Mouse (Mus musculus) forebrain, embryonic 16.5 days (tissue): Measurements from ENCODE around the gene Cpsf7. TPM values are rescaled to one million over a fixed set of nuclear protein-coding genes. Genes with fewer than 3 reads are reported as not detected.

Experiments used
- ATAC-seq: fragments of 200-750 bp; cut with Nextera tagmentation; 2 replicates; pipeline ENCODE4 v1.8.0; 2017; ENCODE audit warnings: mild to moderate bottlenecking, moderate library complexity
- H3K27ac ChIP-seq: fragments of 300-500 bp; sonication (generic); 2 replicates; pipeline ENCODE4 v1.5.1; 2014; ENCODE audit warnings: low read length, control low read depth
- H3K27me3 ChIP-seq: fragments of 300-500 bp; sonication (generic); replicated peaks from 2 replicates; pipeline ENCODE4 v1.6.1; 2014; ENCODE audit warnings: low read length; ENCODE audit not compliant: control insufficient read depth, insufficient read depth
- H3K36me3 ChIP-seq: fragments of 300-500 bp; sonication (generic); 2 replicates; pipeline ENCODE4 v1.6.1; 2014; ENCODE audit not compliant: control insufficient read depth, insufficient read depth
- H3K4me1 ChIP-seq: fragments of 300-500 bp; sonication (generic); replicated peaks from 2 replicates; pipeline ENCODE4 v1.6.1; 2014; ENCODE audit warnings: low read length; ENCODE audit not compliant: control insufficient read depth, insufficient read depth
- H3K4me2 ChIP-seq: fragments of 300-500 bp; sonication (generic); 2 replicates; pipeline ENCODE4 v1.6.1; 2014; ENCODE audit warnings: mild to moderate bottlenecking, low read length, control low read depth
- H3K4me3 ChIP-seq: fragments of 300-500 bp; sonication (generic); replicated peaks from 2 replicates; pipeline ENCODE4 v1.5.1; 2014; ENCODE audit warnings: mild to moderate bottlenecking, low read length, control low read depth
- H3K9ac ChIP-seq: fragments of 300-500 bp; sonication (generic); replicated peaks from 2 replicates; pipeline ENCODE4 v1.6.1; 2014; ENCODE audit warnings: low read depth, low read length, control low read depth
- H3K9me3 ChIP-seq: fragments of 300-500 bp; sonication (generic); 2 replicates; pipeline ENCODE4 v1.6.1; 2016; ENCODE audit warnings: low read length; ENCODE audit not compliant: control insufficient read depth
- WGBS: fragments of 180-500 bp; shearing (Covaris S2); extraction: QIAGEN DNeasy Blood & Tissue Kit; methylation state at CpG from one replicate; pipeline ENCODE4 v1.1.7; 2014; 5-methylcytosine and 5-hydroxymethylcytosine counted together
- polyA plus RNA-seq: library from polyadenylated mRNA; unstranded; fragments of >200 nt; fragmentation: Nextera tagmentation; extraction: Ambion mirVana; gene quantifications from 2 replicates; pipeline ENCODE4 v1.2.1, GENCODE M21; 2015

Gene Cpsf7
- polyA plus RNA-seq, 1 experiment from 2014 or later = 59.3 TPM

DNA sequence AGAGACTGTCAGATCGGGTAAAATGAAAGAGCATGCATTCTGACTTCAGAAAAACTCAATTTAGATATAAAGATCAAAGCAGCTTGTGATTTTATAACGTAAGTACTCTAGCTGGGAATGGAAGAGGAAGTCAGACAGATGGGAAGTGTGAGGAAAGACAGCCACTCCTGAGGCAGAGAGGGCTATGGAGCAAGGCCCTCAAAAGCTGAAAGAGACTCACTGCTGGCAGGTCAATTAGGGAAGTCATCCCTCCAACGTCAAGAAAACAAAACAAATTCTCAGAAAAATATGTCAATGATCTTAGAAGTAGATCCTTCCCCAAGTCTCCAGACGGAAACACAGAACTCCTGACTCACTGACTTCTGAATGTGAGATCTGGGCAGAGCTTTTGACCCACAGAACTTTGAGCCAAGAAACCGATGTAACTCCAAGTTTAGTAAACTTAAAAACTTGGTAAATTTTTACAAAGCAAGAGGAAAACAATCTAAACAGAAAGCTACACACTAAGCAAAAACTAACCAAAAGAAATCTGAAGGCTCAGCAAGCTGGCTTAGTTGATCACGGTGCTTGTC, 14.2 kb upstream of the Cpsf7 start:
- no peak overlapping the region for H3K4me2 ChIP-seq
- ATAC-seq = no peak
- no peak overlapping the region for H3K27ac ChIP-seq
- peaks cover 2% of the 10 kb centered on the region for H3K36me3 ChIP-seq
- H3K9me3 ChIP-seq = no peaks in the 10 kb centered on the region
- H3K27me3 ChIP-seq = no peaks in the 10 kb centered on the region
- no peak overlapping the region for H3K4me3 ChIP-seq
- 81% methylated on average over 6 of the region's 6 CpGs for WGBS
- H3K4me1 ChIP-seq = no peaks in the 10 kb centered on the region
- H3K9ac ChIP-seq = no peak overlapping the region

DNA sequence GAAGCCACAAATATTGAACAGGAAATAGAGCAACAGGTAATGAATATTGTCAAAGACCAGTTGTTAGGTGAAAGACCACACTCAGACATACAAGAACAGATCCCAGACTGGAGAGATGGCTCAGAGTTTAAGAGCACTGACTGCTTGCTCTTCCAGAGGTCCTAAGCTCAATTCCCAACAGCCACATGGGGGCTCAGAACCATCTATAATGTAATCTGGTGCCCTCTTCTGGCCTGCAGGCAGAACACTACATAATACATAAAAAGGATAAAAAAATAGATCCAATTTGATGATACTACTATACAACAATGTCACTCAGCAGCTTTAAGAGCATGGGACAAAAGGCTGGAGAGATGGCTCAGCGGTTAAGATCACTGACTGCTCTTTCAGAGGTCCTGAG, 4.7 kb upstream of the Cpsf7 start:
- Histone ChIP-seq H3K4me2 (no peak overlapping the region), H3K27ac (no peak overlapping the region), H3K4me3 (no peak overlapping the region), H3K36me3 (peaks cover 7% of the 10 kb centered on the region), H3K27me3 (no peaks in the 10 kb centered on the region), H3K4me1 (peaks cover 5% of the 10 kb centered on the region), H3K9ac (no peak overlapping the region), H3K9me3 (no peaks in the 10 kb centered on the region)
- no peak for ATAC-seq
- 46% methylated on average over 1 of the region's 1 CpGs for WGBS

DNA sequence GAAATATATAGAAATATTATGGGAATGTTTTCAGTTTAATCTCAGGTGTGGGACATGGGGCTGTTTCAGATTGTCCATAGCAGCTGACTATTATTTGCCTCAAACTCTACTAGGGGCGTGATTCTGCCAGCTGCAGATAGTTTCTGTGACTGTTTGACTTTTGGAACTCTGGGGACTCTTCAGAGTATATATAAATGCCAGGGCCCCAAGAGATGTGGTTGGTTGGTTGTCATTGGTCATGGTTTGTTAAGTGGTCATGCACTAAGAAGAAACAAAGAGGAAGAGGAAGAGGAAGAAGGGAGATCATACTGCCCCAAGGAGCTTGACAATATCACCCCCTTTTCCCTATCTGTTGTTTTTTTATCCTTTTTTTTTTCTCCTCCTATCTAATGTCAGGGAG, 3.1 kb upstream of the Cpsf7 start:
- no peak overlapping the region for H3K9ac ChIP-seq
- peaks cover 13% of the 10 kb centered on the region for H3K4me1 ChIP-seq
- peaks cover under 1% of the 10 kb centered on the region for H3K36me3 ChIP-seq
- WGBS = 72% methylated on average over 1 of the region's 1 CpGs
- H3K4me2 ChIP-seq = no peak overlapping the region
- H3K9me3 ChIP-seq = no peaks in the 10 kb centered on the region
- H3K4me3 ChIP-seq = no peak overlapping the region
- ATAC-seq = no peak
- H3K27me3 ChIP-seq = no peaks in the 10 kb centered on the region
- no peak overlapping the region for H3K27ac ChIP-seq

DNA sequence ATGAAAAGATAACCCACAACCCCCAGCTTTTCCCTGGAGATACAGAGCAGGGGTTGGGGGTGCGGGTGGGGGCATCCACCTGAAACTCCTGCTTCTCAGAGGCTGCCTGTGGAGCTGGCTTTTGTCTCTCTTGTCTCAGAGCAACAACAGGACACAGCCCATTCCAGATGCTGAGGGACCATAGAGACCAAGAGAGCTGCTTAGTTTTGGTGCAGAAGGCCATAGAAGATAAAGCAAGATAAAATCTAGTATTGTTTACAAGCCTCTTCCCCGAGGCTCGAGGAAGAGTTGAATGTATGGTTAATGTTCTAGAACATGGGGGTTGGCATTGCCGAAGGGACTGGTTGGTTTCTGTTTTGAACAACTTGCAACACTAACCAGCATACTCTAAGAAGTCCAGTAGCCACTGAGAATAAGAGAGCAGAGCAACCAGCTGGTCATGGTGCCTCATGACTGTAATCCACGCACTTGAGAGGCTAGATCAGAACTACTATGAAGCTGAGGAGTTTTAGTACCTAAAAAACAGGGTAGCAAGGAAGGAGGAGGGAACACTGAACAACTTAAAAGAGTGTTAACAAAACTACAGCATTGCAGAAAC, 1.5 kb upstream of the Cpsf7 start:
- Histone ChIP-seq H3K36me3 (no peaks in the 10 kb centered on the region), H3K27ac (no peak overlapping the region), H3K9ac (no peak overlapping the region), H3K4me2 (no peak overlapping the region), H3K27me3 (no peaks in the 10 kb centered on the region), H3K4me3 (no peak overlapping the region), H3K9me3 (no peaks in the 10 kb centered on the region), H3K4me1 (peaks cover 17% of the 10 kb centered on the region)
- WGBS = 93% methylated on average over 5 of the region's 5 CpGs
- no peak for ATAC-seq

DNA sequence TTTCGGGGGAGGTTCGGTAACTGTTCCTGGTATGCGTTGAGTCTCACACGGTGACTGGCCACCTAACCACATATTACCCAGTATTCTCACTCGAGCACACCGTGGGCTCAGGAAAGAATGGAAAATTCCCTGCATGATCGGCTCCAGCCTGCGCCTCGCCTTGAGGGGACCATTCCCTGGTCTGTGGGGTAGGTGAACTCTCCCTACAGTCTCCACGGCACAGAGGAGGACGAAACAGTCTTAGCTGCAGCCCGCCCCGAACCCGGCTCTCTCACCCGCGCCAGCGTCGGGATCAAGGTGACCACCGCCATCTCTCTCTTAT, 321 bp upstream of the Cpsf7 start:
- peak overlapping the region; percentile 99 for H3K9ac ChIP-seq
- peak overlapping the region; percentile 99 for H3K4me3 ChIP-seq
- under 1% methylated on average over 19 of the region's 19 CpGs for WGBS
- H3K4me2 ChIP-seq = peak overlapping the region; percentile 81
- peaks cover 17% of the 10 kb centered on the region for H3K4me1 ChIP-seq
- no peak for ATAC-seq
- peak overlapping the region; percentile 96 for H3K27ac ChIP-seq
- H3K27me3 ChIP-seq = no peaks in the 10 kb centered on the region
- H3K9me3 ChIP-seq = no peaks in the 10 kb centered on the region
- H3K36me3 ChIP-seq = no peaks in the 10 kb centered on the region

DNA sequence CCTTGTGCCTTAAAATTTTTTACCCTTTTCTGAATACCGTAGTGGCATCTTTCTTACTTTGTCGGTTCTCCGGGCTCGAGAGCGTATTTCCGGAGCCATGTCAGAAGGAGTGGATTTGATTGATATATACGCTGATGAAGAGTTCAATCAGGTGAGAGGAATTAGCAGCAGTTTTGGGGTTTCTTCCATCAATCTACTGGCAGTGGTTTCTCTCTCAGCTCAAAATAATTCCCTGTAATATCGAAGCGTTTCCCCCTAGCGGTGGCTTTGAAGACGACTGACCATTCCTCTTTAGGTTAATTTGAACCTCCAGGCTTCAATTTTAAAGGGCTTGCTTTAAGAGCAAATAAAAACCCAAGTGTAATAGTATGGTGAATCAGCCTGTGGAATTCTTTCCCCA, 844 bp downstream of the Cpsf7 start, which contains the start of gene Sdhaf2:
Sdhaf2 (minus strand) TSS at position 233 of the 400 bp plus-strand sequence.
- peak within 1 kb of the TSS; percentile 99 for H3K4me3 ChIP-seq
- no peaks in the 10 kb centered on the region for H3K27me3 ChIP-seq
- ATAC-seq = peak; percentile 9; the same call in 1 of the 2 replicates
- H3K9ac ChIP-seq = peak within 1 kb of the TSS; percentile 99
- peak within 1 kb of the TSS; percentile 81 for H3K4me2 ChIP-seq
- peaks cover 17% of the 10 kb centered on the region for H3K4me1 ChIP-seq
- no peaks in the 10 kb centered on the region for H3K36me3 ChIP-seq
- H3K9me3 ChIP-seq = no peaks in the 10 kb centered on the region
- peak within 1 kb of the TSS; percentile 96 for H3K27ac ChIP-seq
- WGBS = under 1% methylated on average over 11 of the region's 11 CpGs

DNA sequence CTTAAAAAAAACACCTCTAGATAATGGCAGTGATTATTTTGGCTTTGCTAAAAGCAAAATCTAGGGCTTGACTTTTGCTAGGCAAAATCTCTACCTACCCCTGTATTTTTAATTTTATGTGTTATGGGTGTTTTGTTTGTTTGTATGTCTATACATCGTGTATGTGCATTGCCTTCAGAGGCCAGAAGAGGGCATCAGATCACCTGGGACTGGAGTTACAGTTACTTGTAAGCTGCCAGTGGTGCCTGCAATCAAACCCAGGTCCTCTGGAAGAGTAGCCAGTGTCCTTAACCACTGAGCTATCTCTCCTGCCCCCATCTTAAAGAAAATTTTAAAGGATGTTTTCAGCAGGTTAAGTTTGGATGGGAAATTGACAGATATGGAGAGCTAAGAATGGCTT, 5.0 kb downstream of the Cpsf7 start:
- peaks cover 12% of the 10 kb centered on the region for H3K4me1 ChIP-seq
- H3K36me3 ChIP-seq = peaks cover 14% of the 10 kb centered on the region
- no peak overlapping the region for H3K4me3 ChIP-seq
- no peaks in the 10 kb centered on the region for H3K9me3 ChIP-seq
- no peaks in the 10 kb centered on the region for H3K27me3 ChIP-seq
- no peak overlapping the region for H3K4me2 ChIP-seq
- 93% methylated on average over 1 of the region's 1 CpGs for WGBS
- ATAC-seq = no peak
- H3K9ac ChIP-seq = no peak overlapping the region
- no peak overlapping the region for H3K27ac ChIP-seq

DNA sequence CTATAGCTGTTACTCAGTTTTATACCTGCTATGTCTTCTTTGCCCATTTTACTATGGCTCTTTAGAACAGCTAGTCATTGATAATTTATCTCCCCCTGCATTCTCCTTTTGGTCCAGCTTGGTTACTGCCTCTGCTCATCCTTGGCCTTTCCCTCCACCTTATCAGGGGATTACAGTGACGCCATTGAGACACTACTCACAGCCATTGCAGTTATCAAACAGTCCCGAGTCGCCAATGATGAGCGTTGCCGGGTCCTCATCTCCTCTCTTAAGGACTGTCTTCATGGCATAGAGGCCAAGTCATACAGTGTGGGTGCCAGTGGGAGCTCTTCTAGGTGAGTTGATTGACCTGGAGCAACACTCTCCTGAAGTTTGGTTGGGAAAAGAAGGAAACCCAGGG, 14.4 kb downstream of the Cpsf7 start:
- H3K9me3 ChIP-seq = no peaks in the 10 kb centered on the region
- H3K9ac ChIP-seq = no peak overlapping the region
- no peak overlapping the region for H3K27ac ChIP-seq
- 97% methylated on average over 5 of the region's 5 CpGs for WGBS
- no peak overlapping the region for H3K4me3 ChIP-seq
- ATAC-seq = no peak
- no peak overlapping the region for H3K4me2 ChIP-seq
- no peaks in the 10 kb centered on the region for H3K27me3 ChIP-seq
- H3K4me1 ChIP-seq = no peaks in the 10 kb centered on the region
- H3K36me3 ChIP-seq = peaks cover 59% of the 10 kb centered on the region

DNA sequence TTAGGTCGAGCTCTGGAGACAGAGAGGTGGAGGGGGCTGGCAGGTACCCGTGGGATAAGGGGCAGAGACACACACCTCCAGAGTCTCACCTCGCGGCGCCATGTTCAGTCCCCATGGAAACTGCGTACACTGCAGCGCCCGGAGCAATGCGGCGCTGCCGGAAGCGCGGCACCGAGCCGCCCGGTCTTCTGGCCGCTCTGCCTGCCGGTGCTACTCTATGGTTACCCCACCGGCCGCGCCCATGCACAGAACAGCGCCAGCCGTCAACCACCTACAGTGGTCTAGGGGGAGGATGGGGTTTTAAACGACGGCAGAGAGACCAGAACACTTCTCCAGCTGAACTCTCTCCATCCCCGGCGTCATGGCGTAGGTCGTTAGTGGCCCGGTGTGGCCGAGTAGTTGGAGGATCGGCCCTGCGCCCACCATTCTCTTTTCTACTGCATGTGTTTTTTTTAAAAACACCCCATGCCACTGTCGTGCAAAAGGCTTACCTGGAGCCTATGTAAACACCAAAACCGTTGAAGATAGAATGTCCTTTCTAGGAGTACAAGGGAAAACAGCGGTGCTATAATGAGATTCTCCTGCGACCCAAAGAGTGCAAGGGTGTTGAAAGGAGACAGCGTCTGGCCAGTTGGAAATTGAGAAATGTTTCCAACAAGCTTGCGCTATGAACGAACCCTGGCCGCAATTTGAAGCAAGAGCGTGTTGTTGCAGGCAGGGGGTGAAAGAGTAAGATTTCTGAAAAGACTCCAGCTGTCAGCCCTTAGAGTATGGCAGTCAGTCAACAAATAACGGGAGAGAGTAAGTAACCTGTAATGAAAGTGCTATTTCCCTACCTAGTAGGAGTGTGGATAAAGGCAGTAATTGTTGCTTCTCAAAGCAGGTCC, 30.8 kb downstream of the Cpsf7 start, which contains the start of gene Tmem216:
Tmem216 (minus strand) TSS at position 615 of the 887 bp plus-strand sequence.
- Histone ChIP-seq H3K9me3 (no peaks in the 10 kb centered on the region), H3K4me3 (peak within 1 kb of the TSS; percentile 70), H3K27me3 (no peaks in the 10 kb centered on the region), H3K9ac (peak within 1 kb of the TSS; percentile 79), H3K4me1 (peaks cover 17% of the 10 kb centered on the region), H3K27ac (peak within 1 kb of the TSS; percentile 87), H3K36me3 (peaks cover 10% of the 10 kb centered on the region), H3K4me2 (peak within 1 kb of the TSS; percentile 74)
- WGBS = under 1% methylated on average over 43 of the region's 43 CpGs
- peak; percentile 100 for ATAC-seq
